Mouse (Mus musculus): ENCODE data around the gene Bcat2.

DNA sequence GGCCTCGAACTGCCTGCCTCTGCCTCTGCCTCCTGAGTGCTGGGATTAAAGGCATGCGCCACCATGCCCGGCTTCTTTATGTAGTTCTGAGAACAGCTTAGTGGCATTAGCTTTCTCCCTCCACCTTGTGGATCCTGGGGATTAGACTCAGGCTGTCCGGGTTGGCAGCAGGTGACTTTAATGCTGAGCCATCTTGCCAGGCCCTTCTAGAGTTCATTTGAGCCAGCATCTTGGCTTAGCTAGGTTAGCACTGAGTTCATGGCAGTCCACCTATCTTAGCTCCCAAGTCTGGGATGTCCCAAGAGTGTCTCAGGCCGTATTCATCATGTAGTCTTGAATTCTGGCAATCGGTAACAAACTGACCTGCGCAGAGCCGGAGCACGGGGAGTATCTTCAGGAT, 4.5 kb upstream of the Bcat2 start:
- no peak for TF ChIP-seq CTCF (IDR thresholded peaks at IDR 0.05)
- no peak for TF ChIP-seq EP300 (IDR thresholded peaks at IDR 0.05)
